Mouse (Mus musculus): ENCODE results near the gene Map4k4.

Map4k4 gene

DNA sequence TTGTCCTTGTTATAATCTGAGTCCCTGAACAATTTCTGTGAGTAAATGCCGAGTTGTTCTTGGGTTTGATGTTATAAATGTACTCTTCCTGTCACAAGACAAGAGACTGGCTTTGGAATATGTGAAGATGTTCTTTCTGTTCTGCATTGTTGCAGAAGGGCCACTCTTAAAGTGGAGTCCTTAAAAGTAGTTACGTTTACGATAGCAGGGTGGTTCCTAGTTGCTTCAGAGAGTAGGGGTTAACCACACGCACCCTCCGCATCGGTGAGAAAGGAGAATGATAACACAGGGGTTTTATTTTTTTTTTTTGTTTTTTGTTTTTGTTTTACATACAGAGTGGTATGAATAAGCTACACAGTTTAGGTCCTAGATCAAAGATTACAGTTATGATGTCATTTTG is 60.4 kb downstream of the Map4k4 start:
- TF ChIP-seq GATA4 (IDR thresholded peaks at IDR 0.05; ENCODE audit: insufficient replicate concordance, low read length), result no peak

- no peak for TF ChIP-seq GATA4 (IDR thresholded peaks at IDR 0.05; ENCODE audit: insufficient replicate concordance, low read length)
Measured at GRCm38 (mm10) chr1:39962321-39962720, 61.6 kb downstream of the Map4k4 start.

- TF ChIP-seq GATA4 (IDR thresholded peaks at IDR 0.05; ENCODE audit: insufficient replicate concordance, low read length), result no peak
Measured at GRCm38 (mm10) chr1:39962840-39963239, 62.1 kb downstream of the Map4k4 start.

DNA sequence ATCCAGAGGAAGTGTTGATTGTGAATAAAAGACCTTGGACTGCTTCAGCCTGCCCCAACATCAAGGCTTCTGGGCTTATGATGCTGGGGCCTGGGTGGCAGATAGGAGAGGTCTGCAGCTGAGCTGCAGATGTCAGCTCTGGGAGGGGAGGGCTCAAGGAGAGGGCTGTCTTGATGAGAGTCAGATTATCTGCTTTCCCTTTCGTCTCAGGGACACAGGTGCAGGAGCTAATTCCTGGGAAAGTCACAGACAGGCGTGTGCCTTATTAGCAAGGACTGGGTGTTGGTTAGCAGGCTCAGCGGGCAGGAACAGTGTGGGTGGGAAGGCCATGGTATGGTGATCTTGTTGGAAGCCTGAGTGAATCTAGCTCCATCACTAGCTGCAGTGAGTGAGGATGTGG is 63.1 kb downstream of the Map4k4 start:
- no peak for TF ChIP-seq GATA4 (IDR thresholded peaks at IDR 0.05; ENCODE audit: insufficient replicate concordance, low read length)

DNA sequence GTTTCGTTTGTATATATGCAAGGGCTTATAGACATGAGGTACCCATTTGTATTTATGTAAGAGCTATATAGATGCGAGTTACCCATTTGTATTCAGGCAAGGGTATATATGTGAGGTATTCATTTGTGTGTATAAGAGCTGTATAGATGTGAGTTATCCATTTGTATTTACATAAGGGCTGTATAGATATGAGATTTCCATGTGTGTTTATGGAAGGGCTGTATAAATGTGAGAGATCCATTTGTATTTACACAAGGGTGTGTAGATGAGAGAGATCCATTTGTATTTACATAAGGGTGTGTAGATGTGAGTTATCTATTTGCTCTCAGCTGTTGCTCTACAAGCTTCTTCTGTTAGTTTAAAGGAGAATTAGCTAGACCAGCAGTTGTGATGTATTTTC is 63.7 kb downstream of the Map4k4 start:
- no peak for TF ChIP-seq GATA4 (IDR thresholded peaks at IDR 0.05; ENCODE audit: insufficient replicate concordance, low read length)

DNA sequence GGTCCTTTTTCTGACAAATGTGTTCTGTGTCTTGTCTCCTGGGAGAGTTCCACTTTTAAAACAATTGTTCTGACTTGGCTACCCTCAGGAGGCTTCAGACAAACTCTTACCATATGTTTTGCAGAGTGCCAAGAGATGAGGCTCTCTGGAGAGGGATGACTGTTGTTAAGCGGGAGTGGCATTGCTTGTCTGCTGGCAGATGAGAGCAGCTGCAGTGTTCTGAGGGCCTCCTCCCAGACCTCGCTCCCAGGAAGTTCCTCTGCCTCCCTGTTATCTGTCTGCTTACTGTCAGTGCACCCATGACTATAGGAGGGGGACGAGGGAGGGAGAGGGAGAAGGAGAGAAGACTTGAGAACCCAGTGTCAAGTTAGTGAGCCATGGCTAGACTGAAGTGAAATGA is 64.7 kb downstream of the Map4k4 start:
- TF ChIP-seq GATA4 (IDR thresholded peaks at IDR 0.05; ENCODE audit: insufficient replicate concordance, low read length), result no peak

DNA sequence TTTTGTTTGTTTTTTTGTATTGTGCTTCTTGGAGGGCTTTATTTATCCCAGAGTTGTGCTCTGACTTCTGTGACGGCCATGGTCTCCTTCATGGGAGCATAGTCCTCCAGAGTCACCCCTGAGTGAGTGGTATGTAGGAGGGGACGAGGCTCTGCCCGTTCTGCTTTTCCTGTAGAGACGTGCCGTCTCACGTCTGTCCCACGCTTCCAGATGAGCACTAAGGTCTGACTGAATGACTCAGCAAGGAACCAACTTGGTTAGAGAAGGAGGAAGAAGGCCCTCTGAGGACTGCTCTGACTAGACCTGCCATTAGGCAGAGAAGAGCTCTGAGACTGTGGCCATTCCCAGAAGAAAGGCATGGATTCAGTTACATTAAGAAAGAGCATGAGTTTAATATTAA is 68.3 kb downstream of the Map4k4 start:
- no peak for TF ChIP-seq GATA4 (IDR thresholded peaks at IDR 0.05; ENCODE audit: insufficient replicate concordance, low read length)

- TF ChIP-seq GATA4 (IDR thresholded peaks at IDR 0.05; ENCODE audit: insufficient replicate concordance, low read length), result no peak
Measured at GRCm38 (mm10) chr1:39969771-39970406, 69.2 kb downstream of the Map4k4 start.

DNA sequence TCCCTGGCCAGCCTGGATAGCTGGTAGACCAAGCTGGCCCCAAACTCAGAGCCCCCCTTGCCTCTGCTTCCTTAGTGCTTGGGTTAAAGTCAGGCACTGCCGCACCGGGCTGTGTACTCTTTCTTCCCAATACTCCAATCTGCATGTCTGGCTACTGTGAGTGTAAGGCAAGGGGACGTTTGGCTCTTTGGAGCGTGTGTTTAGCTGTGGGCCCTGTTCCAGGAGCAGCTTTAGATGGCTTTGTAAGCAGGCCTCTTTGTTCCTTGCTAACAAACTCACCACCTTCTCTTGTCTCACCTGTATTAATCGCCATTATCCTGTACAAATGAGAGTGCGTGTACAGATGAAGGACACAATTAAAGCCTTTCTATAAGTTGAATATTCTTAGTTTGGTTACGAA is 71.7 kb downstream of the Map4k4 start:
- TF ChIP-seq GATA4 (IDR thresholded peaks at IDR 0.05; ENCODE audit: insufficient replicate concordance, low read length), result no peak

DNA sequence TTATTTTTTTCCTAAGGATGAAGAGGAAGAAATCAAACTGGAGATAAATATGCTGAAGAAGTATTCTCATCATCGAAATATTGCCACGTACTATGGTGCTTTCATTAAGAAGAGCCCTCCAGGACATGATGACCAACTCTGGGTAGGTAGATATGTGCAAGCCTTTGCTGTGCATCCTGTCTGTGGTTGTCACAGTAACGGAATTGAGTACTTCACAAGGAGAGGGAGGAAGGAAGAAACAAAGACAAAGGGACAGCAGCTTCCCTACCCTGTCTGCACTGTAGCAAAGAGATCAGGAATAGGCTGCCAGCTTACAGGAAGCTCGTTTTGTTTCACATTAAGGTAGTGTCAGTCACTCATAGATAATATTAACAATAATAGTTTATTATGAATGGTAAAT is 73.2 kb downstream of the Map4k4 start:
- no peak for TF ChIP-seq GATA4 (IDR thresholded peaks at IDR 0.05; ENCODE audit: insufficient replicate concordance, low read length)

DNA sequence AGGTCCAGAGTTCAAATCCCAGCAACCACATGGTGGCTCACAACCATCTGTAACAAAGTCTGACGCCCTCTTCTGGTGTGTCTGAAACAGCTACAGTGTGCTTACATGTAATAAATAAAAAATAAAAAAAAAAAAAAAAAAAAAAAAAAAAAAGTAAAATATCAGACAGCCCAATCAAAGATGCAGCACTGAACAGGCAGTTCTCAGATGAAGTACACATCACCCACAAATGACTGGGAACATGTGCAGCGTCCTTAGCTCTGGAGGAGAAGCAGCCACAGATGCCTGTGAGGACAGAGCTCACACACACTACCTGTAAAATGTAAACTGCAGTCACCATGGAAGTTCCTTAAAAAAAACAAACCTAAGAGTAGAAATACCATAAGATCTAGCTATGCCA is 74.3 kb downstream of the Map4k4 start:
- no peak for TF ChIP-seq GATA4 (IDR thresholded peaks at IDR 0.05; ENCODE audit: insufficient replicate concordance, low read length)

DNA sequence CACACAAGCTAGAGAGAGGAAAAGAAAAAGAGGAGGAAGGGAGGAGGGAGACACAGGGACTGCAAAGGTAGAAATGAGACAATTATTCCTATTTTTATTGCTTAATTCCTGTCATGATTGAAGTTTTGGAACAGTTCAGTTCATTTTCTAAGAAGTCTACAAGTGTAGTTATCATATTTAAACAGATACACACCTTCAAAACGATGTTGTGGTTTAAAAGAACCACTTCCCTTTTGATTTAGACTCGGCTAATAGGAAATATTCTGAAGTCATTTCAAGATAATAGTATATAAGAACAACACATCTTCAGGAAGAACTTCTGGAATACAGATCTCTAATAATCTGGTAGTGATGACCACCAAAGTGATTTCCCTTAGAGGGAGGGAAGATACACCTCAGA is 75.4 kb downstream of the Map4k4 start:
- no peak for TF ChIP-seq GATA4 (IDR thresholded peaks at IDR 0.05; ENCODE audit: insufficient replicate concordance, low read length)

DNA sequence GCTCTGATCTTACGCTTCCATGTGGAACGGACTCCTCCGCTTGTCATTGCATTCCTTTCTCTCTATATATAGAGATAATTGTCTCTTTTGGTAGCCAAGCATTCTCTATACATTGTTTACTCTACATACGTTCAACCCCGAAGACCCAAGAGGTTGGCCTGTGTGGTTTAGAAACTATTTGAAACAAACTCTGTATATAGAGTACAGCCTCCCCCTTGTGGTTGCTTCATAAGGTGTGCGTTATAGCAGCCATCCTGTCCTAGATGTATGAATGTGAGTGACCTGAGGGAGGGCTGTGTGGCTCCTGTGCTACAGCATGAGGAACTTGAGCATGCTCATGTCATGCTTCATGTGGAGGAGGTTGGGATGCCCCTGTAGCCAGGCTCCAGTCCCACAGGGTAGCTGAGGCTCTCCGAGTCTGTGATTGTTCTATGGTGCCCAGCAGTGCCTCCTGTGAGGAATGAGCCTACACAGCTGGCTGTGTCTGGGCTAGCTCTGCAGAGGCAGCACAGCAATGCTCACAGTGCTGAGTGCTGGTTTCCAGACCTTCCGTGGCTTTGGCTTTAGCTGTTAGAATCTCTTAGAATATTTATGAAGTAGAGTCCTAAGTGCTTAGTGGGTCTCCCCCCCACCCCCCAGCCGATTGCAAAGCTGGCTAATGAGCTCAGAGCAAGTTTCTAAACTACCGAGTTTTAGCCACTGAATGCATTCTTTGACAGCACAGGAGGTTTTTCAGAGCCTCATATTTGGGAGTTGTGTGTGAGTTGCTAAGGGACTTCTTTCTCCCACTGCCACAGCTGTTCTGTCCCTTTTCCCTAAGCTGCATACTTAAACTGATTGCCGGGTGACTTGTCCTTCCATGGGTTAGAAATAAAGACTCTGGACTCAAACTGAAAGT is 76.4 kb downstream of the Map4k4 start:
- no peak for TF ChIP-seq GATA4 (IDR thresholded peaks at IDR 0.05; ENCODE audit: insufficient replicate concordance, low read length)

DNA sequence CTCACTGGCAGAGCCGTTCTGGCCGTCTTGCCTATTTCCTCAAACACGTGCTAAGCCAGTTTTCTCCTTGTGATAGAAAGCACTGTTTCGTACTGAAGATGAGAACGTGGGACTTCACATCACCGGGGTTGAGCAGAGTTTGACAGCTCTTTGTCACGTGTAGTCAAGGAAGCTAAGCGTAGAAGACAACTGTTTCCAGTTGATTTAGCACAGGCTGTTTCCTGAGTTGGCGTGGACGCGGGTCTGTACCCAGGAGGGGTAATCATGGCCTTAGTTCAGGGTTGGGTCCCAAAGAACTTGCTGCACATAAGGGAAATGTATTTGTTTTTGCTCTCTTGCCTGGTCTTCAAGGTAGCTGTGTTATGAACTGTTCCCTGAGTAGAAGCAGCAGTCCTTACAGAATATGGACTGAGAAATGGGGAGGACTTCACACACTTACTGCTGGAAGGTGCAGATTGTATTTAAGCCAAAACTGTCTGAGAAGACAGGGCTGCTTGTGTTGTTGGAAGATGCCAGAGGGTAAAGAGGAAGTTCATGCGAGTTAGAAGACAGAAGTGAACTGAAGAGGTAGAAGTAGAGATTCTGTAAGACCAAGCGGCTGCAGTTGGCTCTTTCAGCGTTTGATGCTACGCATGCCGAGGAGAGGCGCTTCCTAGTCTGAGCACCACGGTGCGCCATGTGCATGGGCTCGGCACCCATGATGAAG is 78.2 kb downstream of the Map4k4 start:
- TF ChIP-seq GATA4 (IDR thresholded peaks at IDR 0.05; ENCODE audit: insufficient replicate concordance, low read length), result no peak

DNA sequence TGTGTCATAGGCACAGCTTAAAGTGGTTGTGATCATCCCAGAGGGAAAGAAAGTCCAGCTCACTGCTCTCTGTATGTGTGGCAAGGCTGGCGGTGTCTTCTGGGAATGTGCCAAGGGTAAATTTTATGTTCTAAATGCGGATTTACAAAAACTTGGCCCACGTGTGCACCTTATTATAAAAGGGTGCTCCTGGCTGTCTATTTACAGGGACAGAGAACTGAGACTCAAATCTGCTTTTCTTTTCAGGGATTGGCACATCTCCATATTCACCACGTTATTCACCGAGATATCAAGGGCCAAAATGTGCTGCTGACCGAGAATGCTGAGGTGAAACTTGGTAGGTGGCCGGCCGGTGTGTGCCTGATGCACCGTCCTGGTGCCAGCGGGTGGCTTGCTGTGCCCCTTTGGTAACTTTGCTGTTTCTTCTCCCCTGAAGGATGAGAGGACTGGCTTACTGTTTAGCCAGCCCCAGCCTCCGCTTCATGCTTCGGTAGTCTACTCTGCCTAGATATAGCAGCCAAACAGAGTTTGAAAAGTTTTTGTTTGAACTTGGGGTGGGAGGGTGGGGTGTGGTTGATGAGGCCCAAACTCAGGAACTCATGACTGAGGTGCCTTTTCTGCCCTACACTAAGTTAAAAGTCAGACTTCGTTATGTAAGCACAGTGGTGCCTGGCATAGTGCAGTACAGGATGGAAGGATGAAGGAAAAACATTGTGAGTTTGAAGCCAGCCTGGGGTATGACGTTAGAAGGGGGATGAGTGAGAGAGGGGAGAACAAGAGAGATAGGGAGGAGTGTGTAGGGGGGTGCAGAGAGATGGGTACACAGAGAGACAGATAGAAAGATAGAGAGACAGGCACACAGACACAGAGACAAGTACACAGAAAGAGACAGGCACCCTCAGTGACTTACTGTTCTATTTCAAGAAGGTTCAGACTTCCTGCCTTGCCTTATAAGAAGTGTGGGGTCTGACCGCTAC is 79.9 kb downstream of the Map4k4 start:
- no peak for TF ChIP-seq GATA4 (IDR thresholded peaks at IDR 0.05; ENCODE audit: insufficient replicate concordance, low read length)
